Mouse (Mus musculus) CD4-positive naive resting alpha-beta T cell, adult 57 days (primary cell): Measurements from ENCODE around the gene Tuft1. TPM values are rescaled to one million over a fixed set of nuclear protein-coding genes. Genes with fewer than 3 reads are reported as not detected.

Experiments used
- total RNA-seq: library from RNA; stranded (reverse); gene quantifications from one replicate; pipeline ENCODE4 v1.2.4, GENCODE M21; 2023

The Tuft1 gene
- 2.8 TPM for total RNA-seq

DNA sequence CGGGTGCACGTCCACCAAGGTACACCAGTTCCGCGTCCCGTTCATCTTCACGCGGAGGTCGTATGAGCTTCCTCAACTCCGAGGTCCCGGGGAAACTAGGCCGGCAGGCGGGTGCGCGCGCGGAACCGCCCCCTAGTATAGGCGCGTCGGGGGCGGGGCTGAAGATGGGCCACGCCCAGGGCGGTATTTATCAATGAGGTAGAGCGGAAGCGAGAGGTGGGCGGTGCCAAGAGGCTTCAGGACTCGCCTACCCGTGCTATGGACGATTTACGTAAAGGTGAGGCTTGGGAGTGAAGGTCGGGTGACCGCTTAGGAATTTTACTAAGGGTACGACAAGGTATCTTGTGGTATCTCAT lies at the start of gene Tuft1:
Gene Tuft1 (minus strand): TSS at position 133 of the 356 bp plus-strand sequence.

DNA sequence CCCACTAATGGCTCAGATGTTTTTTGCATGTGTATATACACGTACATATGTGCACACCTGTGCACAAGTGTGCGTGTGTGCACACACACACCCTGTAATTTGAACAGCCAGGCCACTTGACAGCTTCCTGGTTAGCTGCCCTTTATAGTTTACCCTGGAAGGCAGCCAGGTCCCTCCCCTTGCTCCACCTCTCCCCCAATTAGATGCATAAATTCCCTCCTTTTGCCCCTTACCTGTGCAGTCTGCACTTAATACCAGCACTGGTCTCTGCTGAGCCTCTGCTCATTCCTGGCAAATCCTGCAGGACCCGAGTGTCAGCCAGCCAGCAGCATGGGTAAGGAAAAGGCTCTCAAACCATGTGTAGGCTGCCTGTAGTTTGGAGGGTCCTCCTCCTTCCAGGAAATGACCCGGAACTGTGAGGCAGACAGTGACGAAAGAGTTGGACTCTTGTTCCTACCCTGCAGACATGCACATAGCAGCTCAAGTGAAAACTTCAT lies 34.7 kb upstream of the Tuft1 start, which contains the start of gene Selenbp2:
Gene Selenbp2 (plus strand): TSS at position 228 of the 497 bp plus-strand sequence.

GRCm38 (mm10) chr3:94642495-94643162 lies 16.0 kb downstream of the Tuft1 start, which contains the start of gene Gm10972:
Gm10972 (plus strand) TSS chr3:94643112.

DNA sequence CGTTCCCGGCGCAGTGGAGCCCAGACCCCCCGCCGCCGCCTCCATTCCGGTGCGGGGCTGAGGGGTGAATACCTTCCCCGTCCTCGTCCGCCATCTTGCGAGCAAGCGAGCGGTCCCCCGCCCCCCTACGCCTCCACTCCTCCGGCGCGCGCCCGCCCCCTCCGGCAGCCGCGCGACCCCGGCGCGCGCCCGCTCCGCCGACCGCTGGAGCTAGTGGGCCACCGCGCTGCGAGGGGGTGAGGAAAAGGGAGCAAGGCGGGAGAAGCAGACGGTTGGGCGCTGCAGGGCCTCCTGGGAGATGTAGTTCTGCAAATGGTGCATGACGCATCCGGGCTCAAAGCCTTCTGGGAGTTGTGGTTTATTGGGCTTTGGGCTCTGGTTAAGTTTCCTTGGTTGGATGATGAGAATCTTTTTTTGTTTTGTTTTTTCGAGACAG lies 76.2 kb downstream of the Tuft1 start, which contains the start of gene Snx27:
Gene Snx27 (minus strand): TSS at position 261 of the 436 bp plus-strand sequence.

Other genes starting within 250 kb of the Tuft1 start
- 4.4 TPM for gene Tdrkh, start 245.6 kb downstream of the Tuft1 start, total RNA-seq
- 65.7 TPM for gene Mrpl9, start 215.6 kb downstream of the Tuft1 start, total RNA-seq
- gene Oaz3, start 215.0 kb downstream of the Tuft1 start, total RNA-seq = not detected
- not detected for gene Celf3, start 180.6 kb downstream of the Tuft1 start, total RNA-seq
- 1.7 TPM for gene Riiad1, start 178.5 kb downstream of the Tuft1 start, total RNA-seq
- gene Snx27, start 76.2 kb downstream of the Tuft1 start, total RNA-seq = 32.2 TPM
- not detected for gene Gm10972, start 15.8 kb downstream of the Tuft1 start, total RNA-seq
- gene Selenbp2, start 34.7 kb upstream of the Tuft1 start, total RNA-seq = not detected
- gene Cgn, start 127.6 kb upstream of the Tuft1 start, total RNA-seq = 0.71 TPM
- 84.4 TPM for gene Pogz, start 178.7 kb upstream of the Tuft1 start, total RNA-seq
- gene Psmb4, start 228.1 kb upstream of the Tuft1 start, total RNA-seq = 200 TPM